Mouse (Mus musculus) skeletal muscle tissue, adult 2 months (tissue): ENCODE results near the gene Pnpla7.

Experiments used
- DNase-seq: peaks from one replicate; pipeline ENCODE4 v3.0.0-alpha.2; 2012; ENCODE audit warnings: low read depth, low spot score

Pnpla7 gene

GRCm38 (mm10) chr2:24987762-24988161 is 11.9 kb downstream of the Pnpla7 start:
- no peak for DNase-seq

GRCm38 (mm10) chr2:24995332-24995731 is 19.5 kb downstream of the Pnpla7 start:
- no peak for DNase-seq

DNA sequence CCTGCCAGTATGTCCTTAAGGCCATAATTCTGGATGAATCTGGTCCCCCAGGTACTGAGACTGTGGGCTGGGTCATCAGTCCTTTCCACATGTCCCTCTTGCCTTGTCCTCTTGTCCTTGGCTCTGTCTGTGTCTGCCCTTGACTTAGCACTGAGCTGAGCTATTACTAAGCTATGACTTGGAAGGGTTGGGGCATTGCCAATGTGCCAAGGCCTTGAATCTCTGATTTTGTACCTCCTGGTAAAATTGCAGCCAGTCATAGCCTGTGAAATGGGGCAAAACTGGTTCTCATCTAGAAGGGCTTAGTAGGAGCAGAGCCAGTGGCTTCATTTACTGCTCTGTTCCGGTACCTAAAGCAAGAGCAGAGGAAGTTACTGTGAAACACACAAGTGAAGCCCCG is 20.6 kb downstream of the Pnpla7 start:
- no peak for DNase-seq

DNA sequence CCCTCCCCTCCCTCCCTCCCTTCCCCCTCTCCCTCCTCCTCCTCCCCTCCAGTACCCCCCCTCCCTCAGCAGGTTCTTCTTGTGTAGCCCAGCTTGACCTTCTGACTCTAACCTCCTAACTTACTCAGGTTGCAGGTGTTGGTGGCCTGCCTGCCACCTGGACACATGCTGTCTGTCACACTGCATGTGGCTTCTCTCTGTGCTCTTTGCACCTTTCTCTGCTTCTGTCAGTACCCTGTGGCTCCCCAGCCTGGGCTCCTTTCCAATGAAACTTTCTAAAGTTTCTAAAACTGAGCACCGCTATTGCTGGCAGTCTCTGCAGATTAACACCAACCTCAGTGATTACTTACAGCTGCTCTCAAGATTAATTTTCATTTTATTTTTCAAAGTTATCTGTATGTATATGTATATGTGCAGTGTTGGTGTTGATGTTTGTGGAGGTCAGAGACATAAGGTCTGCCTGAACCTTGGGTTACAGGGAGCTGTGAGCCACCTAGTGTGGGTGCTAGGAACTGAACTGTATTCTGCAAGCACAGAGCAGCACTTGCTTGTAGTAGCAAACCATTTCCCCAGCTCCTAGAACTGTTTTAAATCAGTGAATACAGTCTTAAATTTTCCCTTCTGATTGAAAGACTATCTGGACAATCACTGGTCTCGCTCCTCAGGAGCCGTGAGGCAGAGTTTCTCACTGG is 24.9 kb downstream of the Pnpla7 start:
- peak; percentile 38 for DNase-seq

- no peak for DNase-seq
These were observed 28.3 kb downstream of the Pnpla7 start for GRCm38 (mm10) chr2:25003946-25004786.

DNA sequence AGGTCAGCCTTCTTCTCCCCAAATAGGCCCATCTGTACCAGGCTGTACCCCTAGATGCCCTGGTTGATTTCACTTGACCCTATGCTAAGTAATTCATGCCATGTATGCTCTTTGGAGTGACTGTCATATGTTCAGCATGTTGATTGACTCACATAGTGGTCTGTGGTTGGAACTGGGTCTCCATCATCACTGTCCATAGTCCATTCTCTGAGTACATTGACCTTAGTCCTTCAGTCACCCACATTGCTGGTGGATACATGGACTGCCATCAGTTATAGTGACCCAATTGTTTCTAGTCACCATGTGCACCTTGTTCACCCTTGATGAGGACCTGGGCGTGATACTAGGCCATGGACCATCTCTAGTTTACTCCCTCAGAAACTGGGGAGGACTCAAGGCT is 30.9 kb downstream of the Pnpla7 start:
- DNase-seq, result no peak

DNA sequence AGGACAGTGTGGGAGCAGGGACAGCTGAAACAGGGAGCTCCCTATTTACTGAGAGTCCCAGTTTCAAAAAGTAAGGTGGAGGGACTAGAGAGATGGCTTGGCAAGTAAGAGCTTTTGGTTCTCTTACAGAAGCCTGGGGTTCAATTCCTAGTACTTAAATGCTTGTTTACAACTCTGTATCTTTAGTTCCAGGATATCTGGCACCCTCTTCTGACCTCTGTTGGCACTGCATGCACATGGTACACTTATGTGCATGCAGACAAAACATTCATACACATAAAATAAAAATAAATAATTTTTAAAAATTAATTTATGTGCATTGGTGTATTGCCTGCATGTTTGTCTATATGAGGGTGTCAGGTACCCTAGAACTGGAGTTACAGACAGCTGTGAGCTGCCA is 32.4 kb downstream of the Pnpla7 start:
- DNase-seq, result no peak

DNA sequence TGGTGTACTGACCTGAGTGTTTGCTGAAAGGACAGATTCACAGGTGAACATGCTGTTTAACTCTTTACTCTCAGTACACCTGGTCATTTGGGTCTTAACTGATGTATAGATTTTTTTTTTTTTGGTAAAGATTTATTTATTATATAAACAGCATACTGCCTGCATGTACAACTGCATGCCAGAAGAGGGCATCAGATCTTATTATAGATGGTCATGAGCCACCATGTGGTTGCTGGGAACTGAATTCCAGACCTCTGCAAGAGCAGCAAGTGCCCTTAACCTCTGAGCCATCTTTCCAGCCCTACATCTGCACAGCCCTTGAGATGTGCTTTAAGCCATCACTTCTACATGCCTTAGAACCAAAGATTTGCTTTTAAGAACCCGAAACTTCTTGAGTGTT is 46.8 kb downstream of the Pnpla7 start:
- DNase-seq, result no peak

DNA sequence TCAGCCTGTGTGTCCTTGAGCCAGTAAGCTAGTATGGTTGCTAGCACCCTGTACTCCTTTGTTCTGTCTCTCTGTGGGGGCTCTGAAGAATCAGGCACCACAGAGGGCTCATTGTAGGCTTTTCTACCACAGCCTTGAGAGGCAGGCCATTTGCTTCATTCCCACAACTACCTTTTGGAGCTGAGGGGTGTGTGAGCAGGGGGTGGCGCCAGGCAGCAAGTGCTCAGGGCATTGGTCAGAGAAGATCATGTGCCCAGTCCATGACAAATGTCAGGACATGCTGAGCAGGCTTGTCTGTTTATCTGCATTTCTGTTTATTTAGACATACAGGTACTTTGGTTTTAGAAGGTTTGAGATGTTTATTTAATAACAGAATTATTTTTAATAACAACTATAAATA is 49.3 kb downstream of the Pnpla7 start:
- DNase-seq, result no peak

DNA sequence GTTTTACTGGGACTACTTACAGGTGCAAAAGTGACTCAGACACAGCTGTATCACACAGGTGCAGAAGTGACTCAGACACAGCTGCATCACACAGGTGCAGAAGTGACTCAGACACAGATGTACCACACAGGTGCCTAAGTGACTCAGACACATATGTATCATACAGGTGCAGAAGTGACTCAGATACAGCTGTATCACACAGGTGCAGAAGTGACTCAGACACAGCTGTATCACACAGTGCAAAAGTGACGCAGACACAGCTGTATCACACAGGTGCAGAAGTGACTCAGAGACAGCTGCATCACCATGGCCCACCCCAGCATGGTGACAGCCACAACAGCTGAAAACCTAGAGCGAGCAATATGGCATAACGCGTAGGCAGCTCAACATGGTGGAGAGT is 59.2 kb downstream of the Pnpla7 start:
- DNase-seq, result no peak

GRCm38 (mm10) chr2:25040089-25040488 is 64.3 kb downstream of the Pnpla7 start:
- DNase-seq, result no peak

- DNase-seq, result no peak
These were observed 75.1 kb downstream of the Pnpla7 start for GRCm38 (mm10) chr2:25050921-25051320.

DNA sequence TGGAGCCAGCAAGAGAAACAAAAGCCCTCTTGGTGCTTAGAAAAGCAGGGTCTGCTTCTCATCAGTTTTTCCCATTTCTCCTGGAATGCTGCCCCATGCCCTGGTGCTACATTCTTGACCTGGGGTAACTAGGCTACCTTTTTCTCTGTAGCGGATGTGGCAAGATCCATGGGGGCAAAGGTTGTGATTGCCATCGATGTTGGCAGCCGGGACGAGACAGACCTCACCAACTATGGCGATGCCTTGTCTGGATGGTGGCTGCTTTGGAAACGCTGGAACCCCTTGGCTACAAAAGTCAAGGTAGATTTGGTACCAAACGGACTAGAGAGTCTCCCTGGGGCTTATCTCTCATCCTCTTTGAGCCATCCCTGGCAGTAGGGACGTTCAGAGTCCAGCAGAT is 75.6 kb downstream of the Pnpla7 start:
- no peak for DNase-seq

GRCm38 (mm10) chr2:25053101-25053500 is 77.3 kb downstream of the Pnpla7 start:
- no peak for DNase-seq

DNA sequence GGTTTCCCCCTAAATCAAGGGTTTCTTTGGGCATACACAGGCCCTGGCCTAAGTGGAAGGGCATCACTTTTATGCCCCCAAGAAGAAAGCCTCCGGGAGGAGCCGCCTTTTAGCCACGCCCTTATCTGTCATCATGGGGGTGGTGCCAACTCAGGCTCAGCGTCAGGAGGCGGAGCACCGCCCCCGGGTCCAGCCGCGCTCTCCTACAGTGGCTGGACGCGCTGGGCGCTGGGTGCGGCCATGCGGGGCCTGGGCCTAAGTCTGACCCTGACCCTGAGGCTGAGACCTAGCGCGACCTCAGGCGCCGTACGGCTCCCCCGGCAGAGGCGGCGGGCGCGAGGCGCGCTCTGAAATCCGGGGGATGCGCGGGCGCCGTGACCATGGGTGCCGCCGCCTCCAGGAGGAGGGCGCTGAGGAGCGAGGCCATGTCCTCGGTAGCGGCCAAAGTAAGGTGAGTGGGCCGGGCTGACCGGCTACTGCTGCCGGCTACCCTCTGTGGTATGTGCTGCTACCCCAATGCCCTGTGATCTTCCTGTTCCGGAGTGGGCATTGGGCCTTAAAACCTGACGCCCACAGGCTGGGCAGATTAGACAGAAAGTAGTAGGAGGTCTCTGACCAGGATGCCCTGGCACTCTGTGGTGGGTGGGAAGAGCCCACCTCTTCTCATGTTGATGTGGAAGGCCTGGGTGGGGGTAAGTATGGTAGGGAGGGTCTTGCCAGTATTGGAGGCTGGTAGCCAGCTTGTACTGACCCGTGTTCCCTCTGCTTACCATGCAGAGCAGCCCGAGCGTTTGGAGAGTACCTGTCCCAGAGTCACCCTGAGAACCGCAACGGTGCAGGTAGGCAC is 78.6 kb downstream of the Pnpla7 start, which contains the start of gene Nsmf:
Gene Nsmf (plus strand): TSS at position 135 of the 847 bp plus-strand sequence.
- DNase-seq, result peak; percentile 76

- no peak for DNase-seq
These were observed 79.2 kb downstream of the Pnpla7 start for GRCm38 (mm10) chr2:25055068-25055405.

DNA sequence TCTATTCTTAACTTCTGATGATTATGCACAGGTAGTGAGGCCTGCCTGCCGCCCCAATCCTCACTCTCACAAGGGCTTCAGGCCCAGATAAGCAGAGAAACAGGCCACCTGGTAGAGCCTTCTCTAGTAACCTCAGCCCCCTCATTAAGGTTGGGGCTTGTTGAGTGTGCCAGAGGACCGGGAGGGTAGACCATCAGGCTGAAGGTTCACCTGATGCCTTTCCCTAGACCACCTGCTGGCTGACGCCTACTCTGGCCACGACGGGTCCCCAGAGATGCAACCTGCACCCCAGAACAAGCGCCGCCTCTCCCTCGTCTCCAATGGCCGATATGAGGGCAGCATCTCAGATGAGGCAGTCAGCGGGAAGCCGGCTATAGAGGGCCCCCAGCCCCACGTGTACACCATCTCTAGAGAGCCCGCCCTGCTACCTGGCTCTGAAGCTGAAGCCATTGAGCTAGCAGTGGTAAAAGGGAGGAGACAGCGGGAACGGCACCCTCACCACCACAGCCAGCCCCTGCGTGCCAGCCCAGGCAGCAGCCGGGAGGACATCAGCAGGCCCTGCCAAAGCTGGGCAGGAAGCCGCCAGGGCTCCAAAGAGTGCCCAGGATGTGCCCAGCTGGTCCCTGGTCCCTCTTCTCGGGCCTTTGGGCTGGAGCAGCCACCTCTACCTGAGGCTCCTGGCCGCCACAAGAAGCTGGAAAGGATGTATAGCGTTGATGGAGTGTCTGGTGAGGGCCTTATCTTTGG is 79.7 kb downstream of the Pnpla7 start:
- no peak for DNase-seq

GRCm38 (mm10) chr2:25058926-25059325 is 83.1 kb downstream of the Pnpla7 start:
- no peak for DNase-seq

DNA sequence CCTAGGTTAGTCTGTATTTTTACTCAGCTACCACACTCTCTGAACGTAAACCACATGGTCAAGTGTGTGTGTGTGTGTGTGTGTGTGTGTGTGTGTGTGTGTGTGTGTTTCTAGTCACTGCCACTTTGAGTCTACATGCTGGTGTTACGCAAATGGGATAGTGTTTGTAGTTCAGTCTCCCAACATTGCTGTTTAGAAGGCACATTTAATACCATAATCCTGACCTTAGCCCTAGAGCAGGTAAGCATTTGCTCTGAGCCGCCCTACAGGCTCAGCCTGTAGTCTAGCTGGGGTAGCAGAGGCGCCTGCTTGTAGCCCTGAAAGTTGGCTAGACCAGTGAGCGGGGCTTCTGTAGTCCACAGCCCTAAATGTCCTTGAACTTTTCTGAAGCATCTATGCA is 87.7 kb downstream of the Pnpla7 start:
- no peak for DNase-seq

DNA sequence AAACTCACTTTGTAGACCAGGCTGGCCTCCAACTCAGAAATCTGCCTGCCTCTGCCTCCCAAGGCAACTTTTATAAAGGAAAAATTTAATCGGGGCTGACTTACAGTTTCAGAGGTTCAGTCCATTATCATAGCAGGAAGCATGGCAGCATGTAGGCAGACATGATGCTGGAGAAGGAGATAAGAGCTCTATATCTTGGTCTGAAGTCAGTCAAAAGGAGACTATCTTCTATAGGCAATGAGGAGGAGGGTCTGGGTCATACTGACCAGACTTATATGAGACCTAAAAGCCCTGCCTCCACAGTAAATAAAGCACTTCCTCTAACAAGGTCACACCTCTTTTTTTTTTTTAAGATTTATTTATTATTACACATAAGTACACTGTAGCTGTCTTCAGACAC is 88.5 kb downstream of the Pnpla7 start:
- no peak for DNase-seq

DNA sequence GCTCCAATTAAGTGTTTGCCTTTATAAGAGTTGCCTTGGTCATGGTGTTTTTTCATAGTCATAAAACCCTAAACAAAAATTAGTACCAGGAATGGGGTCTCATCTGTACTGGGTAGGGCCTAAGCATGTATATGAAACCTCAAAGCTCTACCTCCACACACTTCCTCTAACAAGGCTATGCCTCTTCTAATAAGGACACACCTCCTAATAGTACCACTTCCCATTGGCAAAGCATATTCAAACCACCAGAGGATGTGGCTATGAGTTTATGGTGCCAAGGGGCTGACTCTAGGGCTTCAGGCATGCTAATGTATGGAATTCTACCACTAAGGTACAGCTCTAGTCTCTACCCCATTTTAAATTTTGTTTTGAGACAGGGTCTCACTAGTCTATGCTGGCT is 89.7 kb downstream of the Pnpla7 start:
- DNase-seq, result no peak

DNA sequence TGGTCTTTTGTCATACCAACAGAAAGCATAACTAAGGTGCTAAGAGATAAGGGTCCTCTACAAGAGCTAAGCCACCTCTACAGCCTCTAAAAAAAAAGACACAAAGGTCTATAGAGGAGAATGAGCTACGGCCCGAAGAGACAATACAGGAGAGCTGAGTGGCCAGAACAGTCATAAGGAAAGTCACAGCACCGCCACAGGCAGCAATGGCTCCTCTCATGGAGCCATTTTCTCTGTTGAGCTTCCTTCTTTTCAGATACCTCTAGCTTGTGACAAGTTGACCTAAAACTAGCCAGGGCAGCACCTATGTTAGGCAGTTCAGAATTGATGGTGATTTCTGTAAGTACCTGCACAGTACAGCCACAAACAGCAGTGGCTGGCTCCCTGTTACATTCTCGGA is 90.7 kb downstream of the Pnpla7 start:
- no peak for DNase-seq
